Mouse (Mus musculus) MEL (cell line): Measurements from ENCODE around the gene Grik1. TPM values are rescaled to one million over a fixed set of nuclear protein-coding genes. Genes with fewer than 3 reads are reported as not detected.

Experiments
- DNase-seq: peaks from one replicate; pipeline ENCODE4 v3.0.0; 2011; ENCODE audit warnings: low read depth, low spot score
- H3K27ac ChIP-seq: 2 replicates; pipeline ENCODE4 v1.5.1; 2012; ENCODE audit warnings: low read depth, mild to moderate bottlenecking, control low read depth, low read length, moderate library complexity; ENCODE audit not compliant: control insufficient read depth
- H3K27me3 ChIP-seq, 2 experiments: fragments of 150-350 bp in 1 of 2; sonication (generic) in 1 of 2; 2 replicates each; pipeline ENCODE4 v1.6.1; 2012; ENCODE audit warnings: low read length in 2 of 2, mild to moderate bottlenecking in 2 of 2, improper control_type of control experiment in 1 of 2, moderate library complexity in 1 of 2; ENCODE audit not compliant: insufficient read depth in 2 of 2, control insufficient read depth in 1 of 2
- H3K36me3 ChIP-seq, 2 experiments: 2 replicates each; pipeline ENCODE4 v1.6.1; 2012 to 2014; ENCODE audit warnings: low read length in 2 of 2, improper control_type of control experiment in 1 of 2, inconsistent platforms in 1 of 2, mild to moderate bottlenecking in 1 of 2; ENCODE audit not compliant: insufficient read depth in 2 of 2, control insufficient read depth in 1 of 2
- H3K4me1 ChIP-seq, 2 experiments: fragments of 150-350 bp in 1 of 2; sonication (generic) in 1 of 2; 2 replicates each; pipeline ENCODE4 v1.6.1; 2012; ENCODE audit warnings: low read length in 2 of 2, improper control_type of control experiment in 1 of 2, mild to moderate bottlenecking in 1 of 2; ENCODE audit not compliant: insufficient read depth in 2 of 2, control insufficient read depth in 1 of 2
- H3K4me3 ChIP-seq, 2 experiments: fragments of 150-350 bp in 1 of 2; sonication (generic) in 1 of 2; 2 replicates each; pipeline ENCODE4 v1.5.1; 2012; ENCODE audit warnings: low read depth in 2 of 2, low read length in 2 of 2, mild to moderate bottlenecking in 2 of 2, moderate library complexity in 2 of 2, control low read depth in 1 of 2, improper control_type of control experiment in 1 of 2; ENCODE audit not compliant: control insufficient read depth in 1 of 2, insufficient read depth in 1 of 2
- H3K79me2 ChIP-seq: 2 replicates; pipeline ENCODE4 v1.6.1; 2012; ENCODE audit warnings: mild to moderate bottlenecking, low read length, moderate library complexity; ENCODE audit not compliant: control insufficient read depth, poor library complexity, insufficient read depth
- H3K9ac ChIP-seq: 2 replicates; pipeline ENCODE4 v1.6.1; 2012; ENCODE audit warnings: low read depth, mild to moderate bottlenecking, control low read depth, low read length, moderate library complexity; ENCODE audit not compliant: control insufficient read depth, poor library complexity, severe bottlenecking
- H3K9me3 ChIP-seq: fragments of 150-350 bp; sonication (generic); replicated peaks from 2 replicates; pipeline ENCODE4 v1.6.1; 2012; ENCODE audit warnings: mild to moderate bottlenecking, low read length, improper control_type of control experiment, moderate library complexity; ENCODE audit not compliant: insufficient read depth
- CHD1 ChIP-seq: IDR thresholded peaks from 2 replicates; pipeline ENCODE4 v1.6.1; 2012; ENCODE audit warnings: low read depth, mild to moderate bottlenecking, inconsistent platforms, low read length, improper control_type of control experiment
- CTCF ChIP-seq, 3 experiments: IDR thresholded peaks in 2 of 3; conservative IDR thresholded peaks in 1 of 3; 2 replicates each; pipeline ENCODE4 v1.5.1; 2011 to 2012; ENCODE audit warnings: low read length in 3 of 3, low read depth in 2 of 3, mild to moderate bottlenecking in 2 of 3, improper control_type of control experiment in 1 of 3, inconsistent platforms in 1 of 3, mixed read lengths in 1 of 3, moderate library complexity in 1 of 3; ENCODE audit not compliant: control insufficient read depth in 1 of 3, insufficient read depth in 1 of 3, poor library complexity in 1 of 3, severe bottlenecking in 1 of 3
- ETS1 ChIP-seq: IDR thresholded peaks from 2 replicates; pipeline ENCODE4 v1.6.1; 2012; ENCODE audit warnings: low read depth, mild to moderate bottlenecking, inconsistent platforms, low read length, improper control_type of control experiment, moderate library complexity
- GABPA ChIP-seq: IDR thresholded peaks from 2 replicates; pipeline ENCODE4 v1.6.1; 2012; ENCODE audit warnings: low read depth, mild to moderate bottlenecking, inconsistent platforms, low read length, improper control_type of control experiment, moderate library complexity
- JUND ChIP-seq: IDR thresholded peaks from 2 replicates; pipeline ENCODE4 v1.6.1; 2011; ENCODE audit warnings: low read depth, mild to moderate bottlenecking, improper control_type of control experiment, low read length
- KAT2A ChIP-seq: conservative IDR thresholded peaks from 2 replicates; pipeline ENCODE4 v1.6.1; 2012; ENCODE audit warnings: low read depth, low read length, improper control_type of control experiment, inconsistent platforms
- MXI1 ChIP-seq: IDR thresholded peaks from 2 replicates; pipeline ENCODE4 v1.6.1; 2011; ENCODE audit warnings: mild to moderate bottlenecking, low read depth, low read length, improper control_type of control experiment
- MYB ChIP-seq: IDR thresholded peaks from 2 replicates; pipeline ENCODE4 v1.6.1; 2011; ENCODE audit warnings: mild to moderate bottlenecking, low read depth, low read length, improper control_type of control experiment
- NELFE ChIP-seq: IDR thresholded peaks from 2 replicates; pipeline ENCODE4 v1.6.1; 2011; ENCODE audit warnings: low read depth, low read length, improper control_type of control experiment
- RCOR1 ChIP-seq: IDR thresholded peaks from 2 replicates; pipeline ENCODE4 v1.6.1; 2012; ENCODE audit warnings: low read depth, mild to moderate bottlenecking, inconsistent platforms, low read length, improper control_type of control experiment
- SIN3A ChIP-seq: IDR thresholded peaks from 2 replicates; pipeline ENCODE4 v1.6.1; 2012; ENCODE audit warnings: low read length, improper control_type of control experiment, inconsistent platforms
- SMC3 ChIP-seq: IDR thresholded peaks from 2 replicates; pipeline ENCODE4 v1.6.1; 2011; ENCODE audit warnings: low read depth, low read length, improper control_type of control experiment
- TAL1 ChIP-seq: IDR thresholded peaks from 2 replicates; pipeline ENCODE4 v1.6.1; 2012; ENCODE audit warnings: mild to moderate bottlenecking, inconsistent platforms, low read length, moderate library complexity, mixed read lengths
- TCF12 ChIP-seq: IDR thresholded peaks from 2 replicates; pipeline ENCODE4 v1.6.1; 2014; ENCODE audit warnings: low read depth, mild to moderate bottlenecking, inconsistent platforms, low read length, improper control_type of control experiment, moderate library complexity
- UBTF ChIP-seq: IDR thresholded peaks from 2 replicates; pipeline ENCODE4 v1.6.1; 2012; ENCODE audit warnings: low read depth, mild to moderate bottlenecking, inconsistent platforms, low read length, improper control_type of control experiment, moderate library complexity, borderline replicate concordance; ENCODE audit not compliant: insufficient read depth
- USF1 ChIP-seq: IDR thresholded peaks from 2 replicates; pipeline ENCODE4 v1.6.1; 2014; ENCODE audit warnings: low read depth, mild to moderate bottlenecking, inconsistent platforms, low read length, improper control_type of control experiment, moderate library complexity
- USF2 ChIP-seq, 2 experiments: IDR thresholded peaks; 2 replicates each; pipeline ENCODE4 v1.6.1; 2011 to 2012; ENCODE audit warnings: improper control_type of control experiment in 2 of 2, low read length in 2 of 2, borderline replicate concordance in 1 of 2, inconsistent platforms in 1 of 2, low read depth in 1 of 2, mild to moderate bottlenecking in 1 of 2; ENCODE audit not compliant: insufficient read depth in 1 of 2
- ZC3H11A ChIP-seq: IDR thresholded peaks from 2 replicates; pipeline ENCODE4 v1.6.1; 2012; ENCODE audit warnings: low read depth, mild to moderate bottlenecking, inconsistent platforms, low read length, improper control_type of control experiment
- ZKSCAN1 ChIP-seq: IDR thresholded peaks from 2 replicates; pipeline ENCODE4 v1.6.1; 2012; ENCODE audit warnings: low read depth, mild to moderate bottlenecking, inconsistent platforms, low read length, improper control_type of control experiment, moderate library complexity
- ZNF384 ChIP-seq: IDR thresholded peaks from 2 replicates; pipeline ENCODE4 v1.6.1; 2012; ENCODE audit warnings: low read depth, mild to moderate bottlenecking, inconsistent platforms, low read length, improper control_type of control experiment
- polyA plus RNA-seq, 2 experiments: library from polyadenylated mRNA; stranded (reverse) in 1 of 2; unstranded in 1 of 2; fragments of >175 nt in 1 of 2; fragments of >200 nt in 1 of 2; gene quantifications; 2 replicates each; pipeline versions ENCODE4 v1.2.1 to v1.2.4; 2012; ENCODE audit warnings: low replicate concordance in 2 of 2, low read depth in 1 of 2; ENCODE audit not compliant: insufficient read length in 2 of 2, insufficient read depth in 1 of 2, missing spikeins in 1 of 2
- total RNA-seq: library from RNA; depleted of rRNA; stranded (reverse); fragments of 300-350 nt; gene quantifications from 2 replicates; pipeline ENCODE4 v1.2.3, GENCODE M21; 2012

Gene Grik1
- total and polyA plus RNA-seq, 3 experiments: not detected

- no peak overlapping the region for H3K9ac ChIP-seq
- H3K4me1 ChIP-seq: no peaks in the 10 kb centered on the region
- H3K4me3 ChIP-seq: no peak overlapping the region
- H3K27me3 ChIP-seq: no peaks in the 10 kb centered on the region
- H3K27ac ChIP-seq: no peak overlapping the region
- H3K9me3 ChIP-seq: no peaks in the 10 kb centered on the region
- TF ChIP-seq MXI1: no peak
- TF ChIP-seq JUND: no peak
- no peak for TF ChIP-seq ZNF384
- TF ChIP-seq TCF12: no peak
- no peak for TF ChIP-seq UBTF
- TF ChIP-seq RCOR1: no peak
- no peak for TF ChIP-seq SMC3
- no peak for TF ChIP-seq USF2 (IDR thresholded peaks at IDR 0.05; ENCODE audit: borderline replicate concordance in 1 of 2, insufficient read depth in 1 of 2, low read depth in 1 of 2, low read length in 2 of 2)
- TF ChIP-seq KAT2A: no peak
- no peak for TF ChIP-seq CTCF (IDR thresholded peaks at IDR 0.05 in 2 of 3, conservative IDR thresholded peaks at IDR 0.05 in 1 of 3; ENCODE audit: control insufficient read depth in 1 of 3, insufficient read depth in 1 of 3, low read depth in 2 of 3, low read length in 3 of 3, poor library complexity in 1 of 3, severe bottlenecking in 1 of 3)
- TF ChIP-seq MYB: no peak
- no peak for TF ChIP-seq TAL1
- no peak for TF ChIP-seq ZC3H11A
- no peak for TF ChIP-seq USF1
- no peak for TF ChIP-seq GABPA
- TF ChIP-seq ZKSCAN1: no peak
- no peak for TF ChIP-seq NELFE
- TF ChIP-seq ETS1: no peak
- TF ChIP-seq, all 39 proteins: peak for 0
- H3K36me3 ChIP-seq: no peaks in the 10 kb centered on the region
- DNase-seq: no peak
- H3K79me2 ChIP-seq: no peaks in the 10 kb centered on the region
Observed at GRCm38 (mm10) chr16:87953176-87953575, 336.9 kb downstream of the Grik1 start.

DNA sequence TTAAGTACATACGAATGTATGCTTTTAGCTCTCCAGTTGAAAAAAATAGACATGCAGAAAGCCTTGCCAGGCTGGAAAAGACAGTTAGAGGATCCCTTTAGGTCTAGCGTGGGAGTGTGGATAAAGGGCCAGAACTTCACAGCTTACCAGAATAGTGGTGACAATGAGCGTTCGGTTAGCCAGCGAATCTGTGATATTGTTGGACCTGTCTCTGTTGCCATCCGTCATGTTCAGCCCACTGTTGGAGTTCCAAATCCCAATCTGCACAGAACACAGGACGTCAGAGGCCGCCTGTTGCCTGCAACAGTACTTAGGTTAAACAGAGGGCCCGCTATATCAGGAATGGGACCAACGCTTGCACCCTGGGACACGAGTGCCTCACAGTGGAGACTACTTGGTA lies 340.2 kb downstream of the Grik1 start:
- H3K4me3 ChIP-seq: no peak overlapping the region
- no peaks in the 10 kb centered on the region for H3K27me3 ChIP-seq
- no peaks in the 10 kb centered on the region for H3K36me3 ChIP-seq
- H3K9me3 ChIP-seq: no peaks in the 10 kb centered on the region
- no peaks in the 10 kb centered on the region for H3K4me1 ChIP-seq
- no peak for DNase-seq
- no peak overlapping the region for H3K9ac ChIP-seq
- no peak overlapping the region for H3K27ac ChIP-seq
- TF ChIP-seq SIN3A (no peak), CHD1 (no peak)
- TF ChIP-seq, all 39 proteins: peak for 0
- H3K79me2 ChIP-seq: no peaks in the 10 kb centered on the region
